Mouse (Mus musculus) liver, embryonic 14.5 days (tissue): ENCODE results near the gene Lrp1. TPM values are rescaled to one million over a fixed set of nuclear protein-coding genes. Genes with fewer than 3 reads are reported as not detected.

Experiments used
- ATAC-seq: fragments of 200-750 bp; cut with Nextera tagmentation; 2 replicates; pipeline ENCODE4 v1.8.0; 2017; ENCODE audit warnings: moderate number of reproducible peaks, mild to moderate bottlenecking, moderate library complexity; ENCODE audit not compliant: insufficient read depth
- DNase-seq, 3 experiments: peaks; one replicate each; pipeline ENCODE4 v3.0.0-alpha.2; 2012 to 2013; ENCODE audit warnings: low read depth in 3 of 3, low spot score in 3 of 3
- H3K27ac ChIP-seq: fragments of 300-500 bp; sonication (generic); 2 replicates; pipeline ENCODE4 v1.5.1; 2014; ENCODE audit warnings: moderate library complexity, mild to moderate bottlenecking, control low read depth, inconsistent platforms
- H3K27me3 ChIP-seq: fragments of 300-500 bp; sonication (generic); 2 replicates; pipeline ENCODE4 v1.6.1; 2014; ENCODE audit warnings: mild to moderate bottlenecking, low read length, moderate library complexity; ENCODE audit not compliant: control insufficient read depth, insufficient read depth
- H3K36me3 ChIP-seq: fragments of 300-500 bp; sonication (generic); replicated peaks from 2 replicates; pipeline ENCODE4 v1.6.1; 2014; ENCODE audit warnings: low read depth; ENCODE audit not compliant: control insufficient read depth, insufficient read depth
- H3K4me1 ChIP-seq, 2 experiments: fragments of 200-500 bp in 1 of 2; fragments of 300-500 bp in 1 of 2; sonication (generic) in 1 of 2; replicated peaks; 2 replicates each; pipeline ENCODE4 v1.6.1; 2012 to 2014; ENCODE audit warnings: antibody characterized with exemption in 1 of 2, inconsistent platforms in 1 of 2, low read length in 1 of 2; ENCODE audit not compliant: control insufficient read depth in 2 of 2, insufficient read depth in 2 of 2
- H3K4me2 ChIP-seq: fragments of 300-500 bp; sonication (generic); 2 replicates; pipeline ENCODE4 v1.6.1; 2014; ENCODE audit warnings: low read depth, mild to moderate bottlenecking, control low read depth, moderate library complexity
- H3K4me3 ChIP-seq, 2 experiments: fragments of 200-500 bp in 1 of 2; fragments of 300-500 bp in 1 of 2; sonication (generic) in 1 of 2; 2 replicates each; pipeline ENCODE4 v1.5.1; 2012 to 2014; ENCODE audit warnings: low read depth in 2 of 2, low read length in 2 of 2, mild to moderate bottlenecking in 2 of 2, control low read depth in 1 of 2, inconsistent platforms in 1 of 2, moderate library complexity in 1 of 2; ENCODE audit not compliant: insufficient read depth in 1 of 2
- H3K9ac ChIP-seq: fragments of 300-500 bp; sonication (generic); replicated peaks from 2 replicates; pipeline ENCODE4 v1.6.1; 2014; ENCODE audit warnings: mild to moderate bottlenecking, control low read depth, moderate library complexity
- H3K9me3 ChIP-seq: fragments of 300-500 bp; sonication (generic); 2 replicates; pipeline ENCODE4 v1.6.1; 2016; ENCODE audit warnings: low read length, mixed read lengths; ENCODE audit not compliant: control insufficient read depth
- CTCF ChIP-seq: IDR thresholded peaks from 2 replicates; pipeline ENCODE4 v1.5.1; 2016; ENCODE audit warnings: antibody characterized with exemption, low read depth, control low read depth
- EP300 ChIP-seq: IDR thresholded peaks from 2 replicates; pipeline ENCODE4 v1.6.1; 2016; ENCODE audit warnings: antibody characterized with exemption, low read depth
- WGBS: fragments of 180-500 bp; shearing (Covaris S2); extraction: QIAGEN DNeasy Blood & Tissue Kit; methylation state at CpG from one replicate; pipeline ENCODE4 v1.1.7; 2014; ENCODE audit not compliant: insufficient replicate concordance; 5-methylcytosine and 5-hydroxymethylcytosine counted together
- polyA plus RNA-seq, 2 experiments: library from polyadenylated mRNA; depleted of rRNA in 1 of 2; stranded (reverse) in 1 of 2; unstranded in 1 of 2; fragments of >200 nt; fragmentation: Nextera tagmentation in 1 of 2; extraction: Ambion mirVana in 1 of 2; gene quantifications; 2 replicates each; pipeline versions ENCODE4 v1.2.1 to v1.2.3; 2012 to 2014

Gene Lrp1
- polyA plus RNA-seq, 2 experiments = 13.2 to 18.2 TPM

- Histone ChIP-seq H3K36me3 (no peaks in the 10 kb centered on the region), H3K27me3 (no peaks in the 10 kb centered on the region), H3K4me3 (no peak overlapping the region), H3K4me1 (peaks cover 10 to 13% of the 10 kb centered on the region in 2 experiments), H3K9me3 (no peaks in the 10 kb centered on the region), H3K9ac (no peak overlapping the region), H3K27ac (no peak overlapping the region), H3K4me2 (no peak overlapping the region)
- 51% methylated on average over 5 of the region's 5 CpGs for WGBS
- ATAC-seq (no peak), DNase-seq (no peak)
- TF ChIP-seq CTCF (no peak), EP300 (no peak)
These were observed 19.5 kb upstream of the Lrp1 start for GRCm38 (mm10) chr10:127640421-127640820.

DNA sequence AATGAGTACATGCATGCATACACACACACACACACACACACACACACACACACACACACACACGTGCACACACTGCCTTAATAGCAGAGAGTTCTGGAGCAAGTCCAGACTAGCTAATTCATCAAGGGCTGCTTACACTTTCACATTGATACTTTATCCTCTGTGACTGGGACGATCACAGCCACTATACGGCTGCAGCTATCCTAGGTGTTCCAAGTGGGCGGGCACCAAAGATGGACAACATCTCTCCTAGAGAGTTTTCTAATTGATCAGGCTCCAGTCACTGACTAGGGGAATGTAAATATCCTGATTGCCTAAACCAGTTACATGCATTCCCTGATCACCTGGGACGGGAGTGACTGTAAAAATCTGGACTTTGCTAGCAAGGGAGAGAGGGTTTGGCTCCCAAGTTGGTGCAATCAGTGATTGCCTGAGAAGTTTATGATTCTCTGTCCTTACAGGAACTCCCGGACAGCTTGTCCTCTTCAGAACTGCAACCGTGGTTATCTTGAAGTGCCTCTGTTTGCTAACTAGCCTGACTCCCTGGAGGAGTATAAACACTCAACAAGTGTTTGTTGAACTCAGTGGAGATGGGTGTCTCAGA, 11.8 kb upstream of the Lrp1 start:
- Histone ChIP-seq H3K9ac (no peak overlapping the region), H3K4me3 (no peak overlapping the region), H3K36me3 (no peaks in the 10 kb centered on the region), H3K27ac (no peak overlapping the region), H3K27me3 (no peaks in the 10 kb centered on the region), H3K4me2 (no peak overlapping the region), H3K4me1 (peaks cover 0 to 5% of the 10 kb centered on the region in 2 experiments; a peak in 1 of 4 replicates), H3K9me3 (no peaks in the 10 kb centered on the region)
- ATAC-seq (0 out of 2 replicates have a peak, but pooled peaks have one; percentile 12), DNase-seq (no peak)
- TF ChIP-seq CTCF = no peak
- TF ChIP-seq EP300 = no peak
- 43% methylated on average over 7 of the region's 7 CpGs for WGBS

GRCm38 (mm10) chr10:127631261-127632214, 10.6 kb upstream of the Lrp1 start:
- DNase-seq (no peak), ATAC-seq (no peak)
- Histone ChIP-seq H3K27me3 (no peaks in the 10 kb centered on the region), H3K4me1 (peaks cover 0 to 5% of the 10 kb centered on the region in 2 experiments; a peak in 1 of 4 replicates), H3K4me3 (no peak overlapping the region), H3K27ac (no peak overlapping the region), H3K36me3 (no peaks in the 10 kb centered on the region), H3K9ac (no peak overlapping the region), H3K9me3 (no peaks in the 10 kb centered on the region; the same call in 1 of the 2 replicates), H3K4me2 (no peak overlapping the region)
- TF ChIP-seq EP300 (no peak), CTCF (no peak)
- WGBS = 28% methylated on average over 10 of the region's 10 CpGs

DNA sequence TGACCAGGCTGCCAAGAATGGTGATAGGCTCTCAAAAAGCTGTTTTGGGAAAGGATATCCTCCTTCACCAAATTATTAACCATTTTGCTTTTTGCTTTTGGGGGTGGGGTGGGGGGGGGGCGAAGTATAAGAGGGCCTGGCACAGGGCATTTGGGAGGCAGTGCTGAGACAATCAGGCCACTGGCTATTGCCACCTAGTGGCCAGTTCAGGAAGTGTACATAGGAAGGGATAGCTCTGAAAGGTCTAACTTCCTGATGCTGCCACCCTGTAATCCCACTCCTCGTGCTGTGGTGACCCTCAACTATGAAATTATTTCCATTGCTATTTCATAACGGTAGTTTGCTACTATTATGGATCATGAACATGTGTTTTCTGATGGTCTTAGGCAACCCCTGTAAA, 5.5 kb upstream of the Lrp1 start:
- TF ChIP-seq CTCF (peak; percentile 67), EP300 (no peak)
- 62% methylated on average over 3 of the region's 3 CpGs for WGBS

More for the DNA sequence above, 5.5 kb upstream of the Lrp1 start:
- Histone ChIP-seq H3K4me1 (0 out of 4 replicates have a peak, but pooled peaks cover 0 to 3% of the 10 kb centered on the region in 2 experiments), H3K9ac (no peak overlapping the region), H3K27me3 (peaks cover 4% of the 10 kb centered on the region), H3K4me3 (no peak overlapping the region), H3K27ac (no peak overlapping the region), H3K4me2 (no peak overlapping the region), H3K36me3 (no peaks in the 10 kb centered on the region), H3K9me3 (no peaks in the 10 kb centered on the region; the same call in 1 of the 2 replicates)
- DNase-seq = no peak
- ATAC-seq = no peak
